Mouse (Mus musculus): ENCODE data around the gene Rragc. TPM values are rescaled to one million over a fixed set of nuclear protein-coding genes. Genes with fewer than 3 reads are reported as not detected.

The Rragc gene
- total RNA-seq (2023) = 10 to 100 TPM; 89.4 to 94.6 TPM

DNA sequence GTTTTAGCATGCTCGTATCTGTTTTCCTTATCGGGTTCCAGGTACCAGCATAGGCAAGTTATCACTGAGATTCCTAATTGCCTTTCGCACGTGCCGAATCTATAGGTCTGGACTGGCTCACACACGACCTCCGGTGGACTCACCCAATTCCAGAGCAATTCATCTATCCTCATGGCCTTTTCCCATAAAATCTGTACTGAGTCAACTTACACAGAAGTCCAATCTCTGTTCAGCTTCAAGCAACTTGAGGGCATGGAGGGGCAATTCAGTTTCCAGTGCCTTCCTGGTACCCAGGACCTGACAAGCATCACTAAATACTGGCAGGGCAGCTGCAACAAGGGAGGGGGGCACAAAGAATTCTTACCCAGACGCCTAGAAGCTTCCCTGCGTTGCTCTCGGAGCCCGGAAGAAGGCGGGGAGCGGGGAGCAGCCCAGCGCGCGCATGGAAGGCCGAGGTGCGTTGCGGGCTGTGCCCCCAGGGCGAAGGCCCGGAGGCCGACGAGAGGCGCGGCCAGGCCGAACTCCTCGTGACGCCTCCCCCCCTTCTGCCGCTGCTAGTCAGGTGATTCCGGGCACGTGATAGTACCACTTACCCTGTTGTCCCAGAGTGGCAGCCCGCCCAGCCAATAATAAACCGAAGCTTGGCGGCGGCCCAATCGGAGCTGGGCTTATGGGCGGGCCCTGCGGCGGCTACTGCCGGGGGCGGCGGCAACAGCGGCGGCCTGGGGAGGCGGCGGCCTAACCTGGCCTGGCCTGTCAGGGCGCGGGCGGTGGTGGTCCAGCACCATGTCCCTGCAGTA lies at the start of gene Rragc:
Gene Rragc, plus strand, starts transcription at position 699 of the 800 bp plus-strand sequence.

DNA sequence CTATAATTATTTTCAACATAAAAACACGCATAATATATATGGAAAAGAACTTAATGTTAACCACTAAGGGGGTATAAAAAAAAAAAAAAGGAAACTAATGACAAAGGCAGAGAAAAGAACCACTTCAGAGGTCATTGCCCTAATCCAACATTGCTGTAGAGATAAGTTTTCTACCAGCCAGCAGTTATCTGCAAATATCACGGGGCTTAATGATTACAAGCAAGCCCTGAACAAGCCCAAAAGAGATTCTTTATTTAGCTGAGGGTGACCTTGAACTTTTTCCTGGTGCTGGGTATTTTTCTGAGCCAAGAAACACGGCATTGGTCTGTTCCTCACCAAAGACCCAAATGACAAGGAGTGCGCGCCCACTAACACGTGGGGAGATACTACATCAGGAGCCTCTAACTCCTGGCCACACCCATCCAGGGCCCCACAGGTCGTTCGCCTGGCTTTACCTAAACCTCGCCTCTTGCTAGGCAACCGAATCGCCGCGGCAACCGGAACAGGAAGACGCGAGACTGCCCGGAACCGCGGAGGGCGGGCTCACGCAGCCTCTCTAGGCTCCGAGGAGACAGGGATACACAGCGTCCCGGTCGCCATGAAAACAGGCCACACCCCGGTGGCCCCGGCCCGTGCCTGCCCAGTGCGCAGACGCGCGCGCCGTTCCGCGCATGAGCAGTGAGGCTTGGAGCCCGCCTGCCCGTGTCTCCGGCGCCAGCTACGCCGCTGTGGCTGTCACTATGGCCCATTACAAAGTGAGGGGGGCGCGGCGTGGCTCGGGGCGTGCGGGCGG lies 12.7 kb upstream of the Rragc start, which contains the start of gene Mycbp:
Gene Mycbp, plus strand, starts transcription at position 500 of the 793 bp plus-strand sequence.

DNA sequence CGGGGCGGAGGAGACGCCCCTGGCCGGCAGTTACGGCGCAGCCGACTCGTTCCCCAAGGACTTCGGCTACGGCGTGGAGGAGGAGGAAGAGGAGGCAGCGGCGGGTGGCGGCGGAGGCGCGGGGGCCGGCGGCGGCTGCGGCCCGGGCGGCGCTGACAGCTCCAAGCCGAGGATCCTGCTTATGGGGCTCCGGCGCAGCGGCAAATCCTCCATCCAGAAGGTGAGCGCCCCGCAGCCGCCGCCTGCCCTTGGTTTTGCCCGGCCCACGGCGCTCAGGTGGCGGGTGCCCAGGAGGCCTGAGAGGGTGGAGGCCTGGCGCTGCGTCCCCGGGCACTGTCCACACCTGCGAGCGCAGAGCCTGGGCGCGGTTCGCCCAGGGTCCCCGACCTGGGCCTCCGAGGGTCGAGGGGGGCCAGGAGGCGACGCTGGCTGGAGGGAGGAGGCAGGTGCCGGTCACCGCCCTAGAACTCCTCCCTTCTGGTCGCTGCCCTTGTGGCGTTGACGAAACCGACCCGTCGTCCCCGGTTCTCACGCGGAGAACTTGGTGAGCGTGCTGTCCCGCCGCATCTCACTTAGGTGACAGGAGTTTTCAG lies 398 bp downstream of the Rragc start, which contains the start of gene 4930535I16Rik:
Gene 4930535I16Rik, minus strand, starts transcription at position 475 of the 593 bp plus-strand sequence.

Other genes starting within 250 kb of the Rragc start
- gene Macf1, start 233.1 kb upstream of the Rragc start, total RNA-seq (2023) = 100 to 1,000 TPM; 315 to 339 TPM
- 10 to 100 TPM; 31.9 to 38.3 TPM for gene Ndufs5, start 199.2 kb upstream of the Rragc start, total RNA-seq (2023)
- 10 to 100 TPM; 64.3 to 65.0 TPM for gene Akirin1, start 167.1 kb upstream of the Rragc start, total RNA-seq (2023)
- not detected for gene Rhbdl2, start 129.6 kb upstream of the Rragc start, total RNA-seq (2023)
- not detected for gene 4933427I04Rik, start 57.8 kb upstream of the Rragc start, total RNA-seq (2023)
- gene Mycbp, start 12.6 kb upstream of the Rragc start, total RNA-seq (2023) = 10 to 100 TPM; 16.1 to 21.7 TPM
- 1 to 10 TPM; 2.2 to 2.3 TPM for gene 4930535I16Rik, start 576 bp downstream of the Rragc start, total RNA-seq (2023)